Mouse (Mus musculus) intestine, embryonic 16.5 days (tissue): ENCODE data around the gene Fbxo44. TPM values are rescaled to one million over a fixed set of nuclear protein-coding genes. Genes with fewer than 3 reads are reported as not detected.
"Not testable (repeated sequence)": the region's sequence is repeated elsewhere in the genome, so short reads cannot be mapped to it uniquely, and the experiment has no call there.

Source experiments
- ATAC-seq: fragments of 200-750 bp; cut with Nextera tagmentation; 2 replicates; pipeline ENCODE4 v1.8.0; 2017; ENCODE audit warnings: moderate TSS enrichment, moderate library complexity
- H3K27ac ChIP-seq: fragments of 300-500 bp; sonication (generic); 2 replicates; pipeline ENCODE4 v1.5.1; 2014; ENCODE audit warnings: mild to moderate bottlenecking, low read length
- H3K27me3 ChIP-seq: fragments of 300-500 bp; sonication (generic); replicated peaks from 2 replicates; pipeline ENCODE4 v1.6.1; 2014; ENCODE audit warnings: low read length, control low read depth, mixed read lengths; ENCODE audit not compliant: control insufficient read depth, insufficient read depth
- H3K36me3 ChIP-seq: fragments of 300-500 bp; sonication (generic); 2 replicates; pipeline ENCODE4 v1.6.1; 2014; ENCODE audit warnings: low read length, control low read depth; ENCODE audit not compliant: control insufficient read depth, insufficient read depth
- H3K4me1 ChIP-seq: fragments of 300-500 bp; sonication (generic); 2 replicates; pipeline ENCODE4 v1.6.1; 2014; ENCODE audit warnings: low read length, control low read depth, mixed read lengths; ENCODE audit not compliant: control insufficient read depth, insufficient read depth
- H3K4me2 ChIP-seq: fragments of 300-500 bp; sonication (generic); 2 replicates; pipeline ENCODE4 v1.6.1; 2014; ENCODE audit warnings: low read depth, low read length, control low read depth
- H3K4me3 ChIP-seq: fragments of 300-500 bp; sonication (generic); 2 replicates; pipeline ENCODE4 v1.5.1; 2014; ENCODE audit warnings: mild to moderate bottlenecking, low read length
- H3K9ac ChIP-seq: fragments of 300-500 bp; sonication (generic); 2 replicates; pipeline ENCODE4 v1.6.1; 2014; ENCODE audit warnings: low read depth, low read length
- H3K9me3 ChIP-seq: fragments of 300-500 bp; sonication (generic); 2 replicates; pipeline ENCODE4 v1.6.1; 2016; ENCODE audit warnings: low read length, control low read depth; ENCODE audit not compliant: control insufficient read depth
- WGBS: fragments of 180-500 bp; shearing (Covaris S2); extraction: QIAGEN DNeasy Blood & Tissue Kit; methylation state at CpG from one replicate; pipeline ENCODE4 v1.1.7; 2014; 5-methylcytosine and 5-hydroxymethylcytosine counted together
- polyA plus RNA-seq: library from polyadenylated mRNA; unstranded; fragments of >200 nt; fragmentation: Nextera tagmentation; extraction: Ambion mirVana; gene quantifications from 2 replicates; pipeline ENCODE4 v1.2.1, GENCODE M21; 2015

Fbxo44 gene
- polyA plus RNA-seq = 6.8 and 7.3 TPM in 2 replicates

DNA sequence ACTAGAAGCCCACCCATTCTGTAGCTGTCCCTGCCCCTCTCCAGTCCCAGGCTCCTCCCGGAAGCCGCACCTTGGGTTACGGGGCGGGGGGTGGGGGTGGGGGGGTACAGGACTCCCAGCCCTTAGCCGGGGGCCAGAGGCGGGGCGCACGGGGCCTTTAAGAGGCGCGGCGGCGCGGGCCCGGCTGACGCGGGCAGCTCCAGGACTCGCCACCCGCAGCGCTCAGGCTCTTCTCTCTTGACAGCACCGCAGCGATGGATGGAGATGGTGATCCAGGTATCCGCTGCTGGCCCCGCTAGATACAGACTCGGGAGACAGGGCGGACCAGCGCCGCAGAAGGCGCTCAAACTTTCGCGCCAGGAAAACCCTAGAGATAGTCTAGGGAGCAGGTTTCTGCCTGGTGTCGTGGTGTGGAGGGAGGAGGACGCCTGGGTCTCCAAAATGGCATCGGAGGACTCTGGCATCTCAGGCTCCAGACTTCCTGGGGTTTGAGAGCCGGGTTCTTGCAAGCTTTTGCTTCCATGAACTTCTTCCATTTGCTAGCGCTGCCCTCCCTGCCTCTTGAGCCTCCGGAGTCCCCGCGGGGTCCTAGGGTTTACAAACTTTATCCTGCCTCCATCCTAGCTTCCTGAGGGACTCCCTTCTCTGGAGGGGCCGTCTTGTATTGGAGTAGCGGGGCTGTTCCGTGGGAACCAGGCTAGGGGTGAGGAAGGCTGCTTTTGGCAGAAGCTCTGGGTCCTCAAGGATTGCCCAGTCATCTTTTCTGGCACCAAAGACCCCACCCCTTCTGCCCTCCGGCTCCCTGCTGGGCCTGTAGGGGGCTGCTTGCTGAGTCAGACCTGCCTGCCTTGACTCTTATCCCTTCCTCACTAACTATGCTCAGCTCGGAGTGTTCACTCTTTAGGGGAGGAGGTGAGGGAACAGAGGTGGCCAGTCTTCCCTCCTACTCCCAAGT is at the start of gene Fbxo44, which contains the start of gene Fbxo2:
Gene Fbxo44, minus strand, starts transcription at position 47 of the 955 bp plus-strand sequence.
Gene Fbxo2, plus strand, starts transcription at position 186 of the 955 bp plus-strand sequence.
- Histone ChIP-seq H3K36me3 (no peaks in the 10 kb centered on the region), H3K27me3 (peaks cover 57% of the 10 kb centered on the region), H3K9ac (peak within 1 kb of the TSS; percentile 77), H3K4me2 (peak within 1 kb of the TSS; percentile 100), H3K4me1 (peaks cover 15% of the 10 kb centered on the region), H3K4me3 (peak within 1 kb of the TSS; percentile 65), H3K9me3 (no peaks in the 10 kb centered on the region), H3K27ac (no peak within 1 kb of the TSS; the same call in 1 of the 2 replicates)
- peak; percentile 67 for ATAC-seq
- under 1% methylated on average over 43 of the region's 43 CpGs for WGBS

DNA sequence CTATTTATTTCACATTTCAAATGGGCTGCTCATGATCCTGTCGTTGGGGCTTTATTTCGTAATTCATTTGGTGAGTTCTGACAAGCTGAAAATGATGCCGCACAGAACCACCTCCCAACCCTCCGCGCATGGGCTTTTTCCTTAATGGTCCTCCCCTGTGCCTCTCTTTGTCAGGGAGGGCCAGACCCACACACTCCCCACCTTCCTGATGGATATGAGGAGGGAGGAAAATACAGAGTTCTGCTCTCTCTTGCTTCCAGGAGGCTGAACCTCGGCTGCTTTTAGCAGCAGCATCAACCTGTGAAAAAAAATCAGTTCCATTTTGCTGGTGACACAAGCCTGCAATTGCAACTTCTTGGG is 44.6 kb upstream of the Fbxo44 start:
- Histone ChIP-seq H3K4me1 (no peaks in the 10 kb centered on the region), H3K4me3 (no peak overlapping the region), H3K27me3 (no peaks in the 10 kb centered on the region), H3K27ac (no peak overlapping the region), H3K4me2 (no peak overlapping the region), H3K36me3 (no peaks in the 10 kb centered on the region), H3K9ac (no peak overlapping the region), H3K9me3 (peaks cover 5% of the 10 kb centered on the region; the same call in 1 of the 2 replicates)
- no peak for ATAC-seq
- 60% methylated on average over 6 of the region's 6 CpGs for WGBS

DNA sequence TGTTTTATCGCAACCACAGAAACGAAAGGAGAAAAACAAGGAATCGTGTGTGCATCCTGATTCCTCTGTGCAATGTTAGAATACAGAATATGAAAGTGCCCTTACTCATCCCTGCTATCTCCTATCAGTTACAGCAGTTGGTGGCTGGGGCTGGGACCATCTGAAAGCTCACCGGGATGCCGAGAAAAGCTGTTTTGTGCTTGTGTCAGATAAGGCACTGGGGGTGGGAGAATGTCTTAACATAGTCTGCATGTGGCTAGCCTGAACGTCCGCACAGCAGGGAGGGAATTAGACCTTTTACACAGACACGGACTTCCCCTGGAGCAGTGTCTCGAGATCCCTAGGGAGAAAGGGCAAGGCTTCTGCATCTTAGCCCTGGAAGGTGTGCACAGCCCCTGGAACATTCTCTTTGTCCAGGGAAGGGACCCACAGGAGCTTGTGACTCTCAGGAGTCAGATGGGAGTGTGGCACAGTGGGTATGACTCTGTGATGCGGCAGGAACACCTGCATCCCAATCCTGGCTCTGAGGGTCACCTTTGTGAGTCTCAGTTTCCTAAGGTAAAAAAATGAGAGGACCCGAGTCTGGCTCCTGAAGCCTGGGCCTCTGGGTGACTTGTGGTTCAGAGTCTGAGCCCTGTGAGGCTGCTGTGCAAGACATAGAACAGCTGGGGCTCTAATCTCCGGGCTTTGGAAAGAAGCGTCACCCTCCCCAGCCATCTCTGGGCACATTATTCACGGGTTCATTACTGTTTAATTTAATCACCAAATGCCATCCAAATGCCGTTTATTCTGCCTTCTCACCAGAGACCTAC is 44.0 kb upstream of the Fbxo44 start:
- H3K4me2 ChIP-seq = no peak overlapping the region
- WGBS = 67% methylated on average over 15 of the region's 15 CpGs
- H3K27ac ChIP-seq = no peak overlapping the region
- no peaks in the 10 kb centered on the region for H3K4me1 ChIP-seq
- no peak overlapping the region for H3K9ac ChIP-seq
- ATAC-seq = peak; percentile 74
- H3K4me3 ChIP-seq = no peak overlapping the region
- H3K9me3 ChIP-seq = peaks cover 5% of the 10 kb centered on the region; the same call in 1 of the 2 replicates
- H3K27me3 ChIP-seq = no peaks in the 10 kb centered on the region; the same call in 1 of the 2 replicates
- H3K36me3 ChIP-seq = no peaks in the 10 kb centered on the region

DNA sequence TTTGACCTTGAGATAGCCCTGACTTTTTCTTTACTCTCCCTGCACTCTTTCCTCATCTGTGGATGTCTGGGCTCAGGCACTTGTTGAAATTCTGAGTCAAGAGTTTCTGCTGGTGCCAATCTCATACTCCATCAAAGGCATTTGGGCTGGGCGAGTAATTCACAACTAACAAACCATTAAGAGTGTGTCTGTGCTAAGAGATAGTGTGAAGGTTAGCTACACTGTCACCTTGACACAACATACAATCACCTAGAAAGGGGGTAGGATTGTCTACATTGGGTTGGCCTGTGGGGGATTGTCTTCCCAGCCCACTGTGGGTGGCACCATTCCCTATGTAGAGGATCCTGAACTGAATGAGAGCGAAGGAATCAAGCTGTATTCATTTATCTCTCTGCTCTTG is 43.3 kb upstream of the Fbxo44 start:
- Histone ChIP-seq H3K4me3 (no peak overlapping the region), H3K4me1 (no peaks in the 10 kb centered on the region), H3K27ac (no peak overlapping the region), H3K9me3 (peaks cover 5% of the 10 kb centered on the region; the same call in 1 of the 2 replicates), H3K9ac (no peak overlapping the region), H3K27me3 (peaks cover 3% of the 10 kb centered on the region; the same call in 1 of the 2 replicates), H3K4me2 (no peak overlapping the region), H3K36me3 (no peaks in the 10 kb centered on the region)
- 85% methylated on average over 2 of the region's 2 CpGs for WGBS
- ATAC-seq = no peak

DNA sequence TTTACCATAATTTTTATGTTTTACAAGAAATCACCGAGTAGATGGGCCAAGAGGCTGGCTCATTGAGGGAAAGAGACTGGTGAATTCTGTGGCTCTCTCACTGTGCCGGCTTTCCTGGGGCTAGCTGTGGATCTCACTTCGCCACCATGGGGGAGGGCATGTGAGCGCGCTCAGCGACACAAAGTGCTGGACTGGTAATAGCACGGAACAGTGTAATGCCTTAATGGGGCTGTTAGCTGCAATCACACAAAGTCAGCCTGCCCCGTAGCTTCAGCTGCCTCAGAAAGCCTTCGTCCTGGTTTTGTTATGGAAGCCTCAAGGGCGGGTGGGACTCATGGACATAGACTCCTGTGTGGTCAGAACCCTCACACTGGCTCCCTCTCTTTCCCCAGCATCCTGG is 38.4 kb upstream of the Fbxo44 start:
- H3K4me2 ChIP-seq = no peak overlapping the region
- H3K27ac ChIP-seq = no peak overlapping the region
- no peak overlapping the region for H3K4me3 ChIP-seq
- WGBS = 57% methylated on average over 10 of the region's 10 CpGs
- H3K9me3 ChIP-seq = peaks cover 3% of the 10 kb centered on the region; the same call in 1 of the 2 replicates
- no peak for ATAC-seq
- no peak overlapping the region for H3K9ac ChIP-seq
- H3K4me1 ChIP-seq = no peaks in the 10 kb centered on the region
- H3K27me3 ChIP-seq = peaks cover 3% of the 10 kb centered on the region; the same call in 1 of the 2 replicates
- no peaks in the 10 kb centered on the region for H3K36me3 ChIP-seq

DNA sequence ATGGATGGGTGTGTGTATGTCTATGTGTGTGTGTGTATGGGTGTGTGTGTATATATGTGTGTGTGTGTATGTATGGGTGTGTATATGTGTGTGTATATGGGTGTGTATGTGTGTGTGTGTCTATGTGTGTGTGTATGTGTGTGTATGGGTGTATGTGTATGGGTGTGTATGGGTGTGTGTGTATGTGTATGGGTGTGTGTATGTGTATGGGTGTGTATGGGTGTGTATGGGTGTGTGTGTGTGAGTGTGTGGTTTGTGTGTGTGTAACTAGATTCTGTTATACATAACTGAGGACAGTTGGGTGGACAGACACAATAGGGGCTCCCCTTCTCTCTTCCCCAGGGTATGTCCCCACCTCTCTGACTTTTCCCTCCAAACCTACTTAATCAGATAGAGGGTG is 34.1 kb upstream of the Fbxo44 start:
- ATAC-seq = no peak
- no peak overlapping the region for H3K4me3 ChIP-seq

DNA sequence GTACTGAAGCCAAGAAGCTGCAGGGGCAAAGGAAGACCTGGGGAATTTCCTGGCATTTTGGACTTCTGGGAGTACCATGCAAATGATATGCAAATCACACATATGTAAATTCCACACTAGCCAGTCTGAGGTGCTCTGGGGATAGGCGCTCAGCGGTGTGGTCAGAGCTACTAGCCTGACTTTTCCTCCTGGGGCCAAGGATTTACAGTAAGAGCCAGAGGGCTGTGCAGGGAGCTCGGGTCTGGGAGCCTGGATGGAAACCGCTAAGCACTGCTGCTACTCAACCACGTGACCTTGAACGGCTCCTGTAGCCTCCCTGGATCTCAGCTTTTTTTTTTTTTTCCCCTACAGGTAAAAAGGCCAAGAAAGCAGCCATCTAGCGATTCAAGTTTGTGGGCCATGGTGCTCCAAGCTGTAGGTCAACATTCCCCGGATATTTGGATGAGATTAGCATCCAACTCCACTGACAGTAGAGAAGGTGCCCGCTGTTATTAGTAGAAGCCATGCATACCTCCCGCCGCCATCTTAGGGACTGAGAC is 32.5 kb upstream of the Fbxo44 start:
- no peak for ATAC-seq
- Histone ChIP-seq H3K4me1 (no peaks in the 10 kb centered on the region), H3K27me3 (0 out of 2 replicates have a peak, but pooled peaks cover 3% of the 10 kb centered on the region), H3K9ac (no peak overlapping the region), H3K36me3 (no peaks in the 10 kb centered on the region), H3K4me3 (no peak overlapping the region), H3K27ac (no peak overlapping the region), H3K4me2 (no peak overlapping the region), H3K9me3 (no peaks in the 10 kb centered on the region)
- 26% methylated on average over 11 of the region's 11 CpGs for WGBS

More for the DNA sequence above, 34.1 kb upstream of the Fbxo44 start:
- Histone ChIP-seq H3K4me2 (no peak overlapping the region), H3K4me1 (no peaks in the 10 kb centered on the region), H3K27me3 (peaks cover 6% of the 10 kb centered on the region; the same call in 1 of the 2 replicates), H3K9me3 (no peaks in the 10 kb centered on the region), H3K9ac (no peak overlapping the region), H3K36me3 (no peaks in the 10 kb centered on the region), H3K27ac (no peak overlapping the region)

DNA sequence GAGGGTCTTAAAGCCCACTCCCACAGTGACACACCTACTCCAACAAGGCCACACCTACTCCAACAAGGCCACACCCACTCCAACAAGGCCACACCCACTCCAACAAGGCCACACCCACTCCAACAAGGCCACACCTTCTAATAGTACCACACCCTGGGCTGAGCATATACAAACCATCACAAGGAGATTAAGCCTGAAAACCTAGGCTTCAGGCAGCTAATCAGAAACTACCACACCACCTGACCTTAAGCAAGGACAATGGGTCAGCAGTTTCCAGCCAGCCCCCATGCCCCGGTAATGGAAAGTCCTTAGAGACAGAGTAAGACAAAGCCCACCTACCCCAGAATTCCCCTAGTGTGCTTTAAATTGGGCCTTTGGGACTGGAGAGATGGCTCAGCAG is 28.5 kb upstream of the Fbxo44 start:
- not testable (repeated sequence) for H3K4me3 ChIP-seq, H3K4me1 ChIP-seq, ATAC-seq, H3K27ac ChIP-seq, H3K9ac ChIP-seq, H3K9me3 ChIP-seq, H3K4me2 ChIP-seq, H3K27me3 ChIP-seq, H3K36me3 ChIP-seq
- 86% methylated on average over 1 of the region's 1 CpGs for WGBS

DNA sequence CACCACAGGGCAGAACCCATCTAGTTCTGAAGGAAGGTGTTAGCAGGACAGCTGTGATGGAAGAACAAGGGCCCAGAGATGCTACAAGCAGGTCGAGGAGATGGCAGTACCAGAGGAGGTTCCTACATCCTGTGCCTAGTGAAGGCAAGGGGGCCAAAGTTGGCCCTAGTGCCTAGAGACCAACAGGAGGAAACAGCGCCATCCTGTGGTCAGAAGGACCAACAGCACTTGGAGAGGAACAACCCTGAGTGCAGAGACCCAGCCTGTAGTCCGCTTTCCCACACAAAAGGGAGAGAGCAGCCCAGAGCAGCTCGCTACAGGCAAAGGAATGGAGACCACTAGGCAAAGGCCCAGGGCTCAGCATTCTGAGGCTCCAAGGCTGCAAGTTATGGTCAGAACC is 25.5 kb upstream of the Fbxo44 start:
- no peak overlapping the region for H3K27ac ChIP-seq
- no peak overlapping the region for H3K4me2 ChIP-seq
- no peaks in the 10 kb centered on the region for H3K36me3 ChIP-seq
- ATAC-seq = no peak
- H3K9ac ChIP-seq = no peak overlapping the region
- no peaks in the 10 kb centered on the region for H3K9me3 ChIP-seq
- WGBS = 64% methylated on average over 4 of the region's 4 CpGs
- H3K4me3 ChIP-seq = no peak overlapping the region
- H3K27me3 ChIP-seq = peaks cover under 1% of the 10 kb centered on the region; the same call in 1 of the 2 replicates
- H3K4me1 ChIP-seq = no peaks in the 10 kb centered on the region
